Comparison of ENCODE assay signal across 7 mouse cellular contexts in genomic region chrX:17571271-17571620, GRCm38 (mm10). TPM values are rescaled to one million over a fixed set of nuclear protein-coding genes. Genes with fewer than 3 reads are reported as not detected.
DNase-seq lines count a peak whose midpoint lies in the region; ATAC-seq and TF ChIP-seq lines count a peak whose summit lies in the region.

No protein-coding gene starts in this region.

- H3K4me2 ChIP-seq in lung, embryonic 14.5 days = peak overlapping the region; percentile 53

- TF ChIP-seq CTCF in lung, embryonic 14.5 days (IDR thresholded peaks at IDR 0.05; ENCODE audit: low read depth) = no peak
- no peak for TF ChIP-seq CTCF in embryonic fibroblast, embryonic 13.5 days (IDR thresholded peaks at IDR 0.05; ENCODE audit: borderline replicate concordance, insufficient read depth, low read length)
- TF ChIP-seq CTCF in small intestine, adult 2 months (IDR thresholded peaks at IDR 0.05; ENCODE audit: extremely low read depth, insufficient read length, insufficient replicate concordance, low read depth, low read length) = no peak

- H3K4me1 ChIP-seq in lung, embryonic 14.5 days (ENCODE audit: insufficient read depth) = no peaks in the 10 kb centered on the region
- no peaks in the 10 kb centered on the region for H3K4me1 ChIP-seq in embryonic fibroblast, embryonic 13.5 days (ENCODE audit: control insufficient read depth, insufficient read depth, low read length)
- no peaks in the 10 kb centered on the region for H3K4me1 ChIP-seq in limb, embryonic 10.5 days
- H3K4me1 ChIP-seq in small intestine, adult 2 months (ENCODE audit: control insufficient read depth, insufficient read depth, insufficient read length, low read length) = no peaks in the 10 kb centered on the region

- H3K9ac ChIP-seq in lung, embryonic 14.5 days = peak overlapping the region; percentile 64

- no peak for TF ChIP-seq POLR2A in embryonic fibroblast, embryonic 13.5 days (IDR thresholded peaks at IDR 0.05; ENCODE audit: low read depth, low read length)
- TF ChIP-seq POLR2A in small intestine, adult 2 months (IDR thresholded peaks at IDR 0.05; ENCODE audit: low read depth, low read length) = no peak

- H3K27me3 ChIP-seq in lung, embryonic 14.5 days (ENCODE audit: insufficient read depth, low read length) = no peaks in the 10 kb centered on the region
- no peaks in the 10 kb centered on the region for H3K27me3 ChIP-seq in limb, embryonic 10.5 days (ENCODE audit: low read depth, poor library complexity, severe bottlenecking)
- H3K27me3 ChIP-seq in small intestine, adult 2 months (ENCODE audit: control insufficient read depth, insufficient read depth, low read length) = no peaks in the 10 kb centered on the region

- no peaks in the 10 kb centered on the region for H3K9me3 ChIP-seq in lung, embryonic 14.5 days (ENCODE audit: low read depth, low read length)
- no peaks in the 10 kb centered on the region for H3K9me3 ChIP-seq in limb, embryonic 10.5 days (replicated peaks)

- 21% methylated on average over 10 of the region's 10 CpGs for WGBS in lung, embryonic 14.5 days
- WGBS in limb, embryonic 10.5 days = 36% methylated on average over 10 of the region's 10 CpGs
- 29% methylated on average over 10 of the region's 10 CpGs for WGBS in small intestine, adult 2 months

- H3K4me3 ChIP-seq in lung, embryonic 14.5 days (ENCODE audit: low read depth, low read length) = peak overlapping the region; percentile 49
- H3K4me3 ChIP-seq in embryonic fibroblast, embryonic 13.5 days (ENCODE audit: insufficient read depth, low read length) = peak overlapping the region; percentile 73
- peak overlapping the region; percentile 55 for H3K4me3 ChIP-seq in limb, embryonic 10.5 days
- H3K4me3 ChIP-seq in small intestine, adult 2 months (ENCODE audit: low read depth, low read length) = peak overlapping the region; percentile 99

- H3K36me3 ChIP-seq in lung, embryonic 14.5 days (ENCODE audit: insufficient read depth) = no peaks in the 10 kb centered on the region
- H3K36me3 ChIP-seq in limb, embryonic 10.5 days = no peaks in the 10 kb centered on the region
- H3K36me3 ChIP-seq in small intestine, adult 2 months (ENCODE audit: control insufficient read depth, insufficient read depth, low read length) = peaks cover 2% of the 10 kb centered on the region

- no peak for DNase-seq in lung, embryonic 14.5 days
- DNase-seq in lung, postnatal 14 days = no peak
- no peak for DNase-seq in limb, embryonic 10.5 days (ENCODE audit: low spot score)
- no peak for DNase-seq in urinary bladder, adult 2 months (ENCODE audit: low spot score)
- DNase-seq in right cerebral cortex, adult 18-20 months = no peak

- ATAC-seq in lung, embryonic 14.5 days (ENCODE audit: insufficient read depth) = no peak

- H3K27ac ChIP-seq in lung, embryonic 14.5 days (ENCODE audit: low read depth) = peak overlapping the region; percentile 84
- H3K27ac ChIP-seq in embryonic fibroblast, embryonic 13.5 days (ENCODE audit: insufficient read depth, low read length) = peak overlapping the region; percentile 95
- H3K27ac ChIP-seq in limb, embryonic 10.5 days = peak overlapping the region; percentile 88
- peak overlapping the region; percentile 82 for H3K27ac ChIP-seq in small intestine, adult 2 months (ENCODE audit: insufficient read depth, low read depth, low read length)

RNA-seq across cellular contexts. Expression of gene Fundc1, which starts 0.9 kb away (rescaled TPM):
- polyA plus RNA-seq in lung, embryonic 14.5 days (2014; fragmentation: Nextera tagmentation; extraction: Ambion mirVana) = 66.7 and 72.3 TPM in 2 replicates
- polyA plus RNA-seq in embryonic fibroblast, embryonic 13.5 days (2011; ENCODE audit: insufficient read length, low read depth, missing spikeins) = 35.7 and 46.5 TPM in 2 replicates
- polyA plus RNA-seq in limb, embryonic 10.5 days (2016; fragmentation: Nextera tagmentation; extraction: Ambion mirVana) = 44.5 and 55.7 TPM in 2 replicates
- polyA plus RNA-seq in small intestine, adult 2 months (2012; rRNA removed) = 0.81 and 1.3 TPM in 2 replicates
- 24.7 and 29.0 TPM in 2 replicates for polyA plus RNA-seq in urinary bladder, adult 2 months (2012; rRNA removed)

Comparison
In these comparisons a context has a peak if more than half of its experiments do, and no peak if none do; other contexts are left out.
1. H3K4me3 ChIP-seq: peak in every context shown above with its lines; median percentile 99 in small intestine, adult 2 months; 73 in embryonic fibroblast, embryonic 13.5 days; 55 in limb, embryonic 10.5 days; 49 in lung, embryonic 14.5 days.
2. RNA of gene Fundc1, which starts 0.9 kb away (polyA plus RNA-seq): 66.7 to 72.3 TPM in lung, embryonic 14.5 days, 44.5 to 55.7 TPM in limb, embryonic 10.5 days, 35.7 to 46.5 TPM in embryonic fibroblast, embryonic 13.5 days and 24.7 to 29.0 TPM in urinary bladder, adult 2 months; 0.81 to 1.3 TPM in small intestine, adult 2 months; every median in the first group is over 10 times any median in the second.
3. Peak in every context shown above with its lines, with median percentiles within 50 percentile points of each other: H3K27ac ChIP-seq.